Mouse (Mus musculus) adrenal gland, postnatal 4 days (tissue): ENCODE results near the gene Gltpd2. TPM values are rescaled to one million over a fixed set of nuclear protein-coding genes. Genes with fewer than 3 reads are reported as not detected.
A peak's percentile ranks its signal among the peaks of the same experiment; 100 is the strongest.
"Not testable (repeated sequence)": the region's sequence is repeated elsewhere in the genome, so short reads cannot be mapped to it uniquely, and the experiment has no call there.

Experiments
- DNase-seq, 2 experiments: peaks; one replicate each; pipeline ENCODE4 v3.0.0; 2021 to 2022; ENCODE audit warnings: low spot score in 2 of 2, mixed read lengths in 2 of 2
- long read RNA-seq, 2 experiments: library from polyadenylated mRNA; stranded (forward); transcript quantifications; one replicate each; pipeline ENCODE4 v2.0.0; 2021
- total RNA-seq, 2 experiments: library from RNA; stranded (reverse); gene quantifications; 2 replicates each; pipeline ENCODE4 v1.2.3; 2021

The Gltpd2 gene
- total RNA-seq = 1 to 10 TPM in 1 of 2 experiments, not detected in 1; 5.0 TPM
- long read RNA-seq, experiment 1, transcript Gltpd2-201 (3 exons, 1,216 nt) = major isoform, 5 of 5 reads
- long read RNA-seq, experiment 1, partial matches to known transcripts = 0 of 5 reads
- long read RNA-seq, experiment 1, other reads (novel, unspliced or antisense) = 0 of 5 reads
- long read RNA-seq, experiment 2 = 0 reads

- no peak for DNase-seq
Measured at GRCm38 (mm10) chr11:70518923-70519322, at the start of gene Gltpd2. Gltpd2 (plus strand) TSS chr11:70519196.

GRCm38 (mm10) chr11:70469764-70470163 lies 49.2 kb upstream of the Gltpd2 start:
- DNase-seq = no peak

- DNase-seq = no peak
Measured at GRCm38 (mm10) chr11:70472716-70473115, 46.3 kb upstream of the Gltpd2 start.

GRCm38 (mm10) chr11:70473291-70473690 lies 45.7 kb upstream of the Gltpd2 start:
- DNase-seq = not testable (repeated sequence)

- no peak for DNase-seq
Measured at GRCm38 (mm10) chr11:70474872-70475534, 44.0 kb upstream of the Gltpd2 start.

- DNase-seq = no peak
Measured at GRCm38 (mm10) chr11:70485498-70485897, 33.5 kb upstream of the Gltpd2 start.

GRCm38 (mm10) chr11:70487816-70488215 lies 31.2 kb upstream of the Gltpd2 start:
- no peak for DNase-seq

GRCm38 (mm10) chr11:70489138-70489537 lies 29.9 kb upstream of the Gltpd2 start:
- no peak for DNase-seq

- no peak for DNase-seq
Measured at GRCm38 (mm10) chr11:70489684-70490083, 29.3 kb upstream of the Gltpd2 start.

- no peak for DNase-seq
Measured at GRCm38 (mm10) chr11:70499566-70500475, 19.2 kb upstream of the Gltpd2 start.

GRCm38 (mm10) chr11:70500476-70500812 lies 18.6 kb upstream of the Gltpd2 start:
- DNase-seq = no peak

- no peak for DNase-seq
Measured at GRCm38 (mm10) chr11:70502018-70502417, 17.0 kb upstream of the Gltpd2 start.

GRCm38 (mm10) chr11:70504970-70505369 lies 14.0 kb upstream of the Gltpd2 start, which contains the start of gene Tm4sf5:
Tm4sf5 (plus strand) TSS chr11:70505244.
- no peak for DNase-seq

- DNase-seq = peak in 1 of 2 experiments; percentile 58
Measured at GRCm38 (mm10) chr11:70506385-70506784, 12.6 kb upstream of the Gltpd2 start.

- DNase-seq = no peak
Measured at GRCm38 (mm10) chr11:70506962-70507515, 12.0 kb upstream of the Gltpd2 start.

GRCm38 (mm10) chr11:70509753-70510564 lies 9.0 kb upstream of the Gltpd2 start:
- DNase-seq = no peak

- no peak for DNase-seq
Measured at GRCm38 (mm10) chr11:70511242-70511641, 7.8 kb upstream of the Gltpd2 start.

- no peak for DNase-seq
Measured at GRCm38 (mm10) chr11:70511825-70512224, 7.2 kb upstream of the Gltpd2 start.

- no peak for DNase-seq
Measured at GRCm38 (mm10) chr11:70512709-70513342, 6.2 kb upstream of the Gltpd2 start.

- no peak for DNase-seq
Measured at GRCm38 (mm10) chr11:70513520-70513919, 5.5 kb upstream of the Gltpd2 start.
